Mouse (Mus musculus): ENCODE data around the gene Atxn1. TPM values are rescaled to one million over a fixed set of nuclear protein-coding genes. Genes with fewer than 3 reads are reported as not detected.

Atxn1 gene
- polyA plus RNA-seq, 1 experiment from 2014 or later = 5.3 TPM

GRCm38 (mm10) chr13:45936765-45937164 is 28.0 kb downstream of the Atxn1 start:
- no peaks in the 10 kb centered on the region for H3K27me3 ChIP-seq (replicated peaks; ENCODE audit: control insufficient read depth, insufficient read depth, low read length)
- no peak overlapping the region for H3K4me3 ChIP-seq (ENCODE audit: low read length)
- H3K27ac ChIP-seq (ENCODE audit: low read length) = no peak overlapping the region
- H3K9ac ChIP-seq (ENCODE audit: low read depth, low read length) = no peak overlapping the region
- peaks cover 2% of the 10 kb centered on the region; the same call in 1 of the 2 replicates for H3K9me3 ChIP-seq (ENCODE audit: control insufficient read depth, low read length)
- no peaks in the 10 kb centered on the region; the same call in 1 of the 2 replicates for H3K4me1 ChIP-seq (ENCODE audit: control insufficient read depth, insufficient read depth, low read length)
- no peak overlapping the region for H3K4me2 ChIP-seq (ENCODE audit: low read depth, low read length)
- ATAC-seq = no peak
- no peaks in the 10 kb centered on the region for H3K36me3 ChIP-seq (ENCODE audit: control insufficient read depth, insufficient read depth, low read length)

GRCm38 (mm10) chr13:45935798-45936197 is 29.0 kb downstream of the Atxn1 start:
- ATAC-seq = no peak
- no peaks in the 10 kb centered on the region; the same call in 1 of the 2 replicates for H3K4me1 ChIP-seq (ENCODE audit: control insufficient read depth, insufficient read depth, low read length)
- H3K4me3 ChIP-seq (ENCODE audit: low read length) = no peak overlapping the region
- H3K9me3 ChIP-seq (ENCODE audit: control insufficient read depth, low read length) = peaks cover 4% of the 10 kb centered on the region; the same call in 1 of the 2 replicates
- 77% methylated on average over 7 of the region's 7 CpGs for WGBS
- no peak overlapping the region for H3K4me2 ChIP-seq (ENCODE audit: low read depth, low read length)
- no peak overlapping the region for H3K27ac ChIP-seq (ENCODE audit: low read length)
- H3K27me3 ChIP-seq (replicated peaks; ENCODE audit: control insufficient read depth, insufficient read depth, low read length) = no peaks in the 10 kb centered on the region
- H3K9ac ChIP-seq (ENCODE audit: low read depth, low read length) = no peak overlapping the region
- H3K36me3 ChIP-seq (ENCODE audit: control insufficient read depth, insufficient read depth, low read length) = no peaks in the 10 kb centered on the region

GRCm38 (mm10) chr13:45934841-45935240 is 30.0 kb downstream of the Atxn1 start:
- Histone ChIP-seq H3K27ac (ENCODE audit: low read length) (no peak overlapping the region), H3K9ac (ENCODE audit: low read depth, low read length) (no peak overlapping the region), H3K4me2 (ENCODE audit: low read depth, low read length) (no peak overlapping the region), H3K9me3 (ENCODE audit: control insufficient read depth, low read length) (peaks cover 4% of the 10 kb centered on the region; the same call in 1 of the 2 replicates), H3K27me3 (replicated peaks; ENCODE audit: control insufficient read depth, insufficient read depth, low read length) (no peaks in the 10 kb centered on the region), H3K36me3 (ENCODE audit: control insufficient read depth, insufficient read depth, low read length) (no peaks in the 10 kb centered on the region), H3K4me1 (ENCODE audit: control insufficient read depth, insufficient read depth, low read length) (peaks cover under 1% of the 10 kb centered on the region), H3K4me3 (ENCODE audit: low read length) (no peak overlapping the region)
- WGBS = 61% methylated on average over 6 of the region's 6 CpGs
- ATAC-seq = no peak

- ATAC-seq = no peak
- Histone ChIP-seq H3K4me1 (ENCODE audit: control insufficient read depth, insufficient read depth, low read length) (peaks cover 4% of the 10 kb centered on the region), H3K27ac (ENCODE audit: low read length) (no peak overlapping the region), H3K4me2 (ENCODE audit: low read depth, low read length) (no peak overlapping the region), H3K9me3 (ENCODE audit: control insufficient read depth, low read length) (peaks cover 4% of the 10 kb centered on the region; the same call in 1 of the 2 replicates), H3K36me3 (ENCODE audit: control insufficient read depth, insufficient read depth, low read length) (no peaks in the 10 kb centered on the region), H3K9ac (ENCODE audit: low read depth, low read length) (no peak overlapping the region), H3K27me3 (replicated peaks; ENCODE audit: control insufficient read depth, insufficient read depth, low read length) (no peaks in the 10 kb centered on the region), H3K4me3 (ENCODE audit: low read length) (no peak overlapping the region)
- 76% methylated on average over 7 of the region's 7 CpGs for WGBS
These were observed 30.7 kb downstream of the Atxn1 start for GRCm38 (mm10) chr13:45934085-45934484.

- Histone ChIP-seq H3K9me3 (ENCODE audit: control insufficient read depth, low read length) (peaks cover 4% of the 10 kb centered on the region; the same call in 1 of the 2 replicates), H3K36me3 (ENCODE audit: control insufficient read depth, insufficient read depth, low read length) (no peaks in the 10 kb centered on the region), H3K4me3 (ENCODE audit: low read length) (no peak overlapping the region), H3K9ac (ENCODE audit: low read depth, low read length) (no peak overlapping the region), H3K4me2 (ENCODE audit: low read depth, low read length) (no peak overlapping the region), H3K4me1 (ENCODE audit: control insufficient read depth, insufficient read depth, low read length) (peaks cover 4% of the 10 kb centered on the region), H3K27ac (ENCODE audit: low read length) (no peak overlapping the region), H3K27me3 (replicated peaks; ENCODE audit: control insufficient read depth, insufficient read depth, low read length) (no peaks in the 10 kb centered on the region)
- ATAC-seq = no peak
- WGBS = 65% methylated on average over 8 of the region's 8 CpGs
These were observed 32.3 kb downstream of the Atxn1 start for GRCm38 (mm10) chr13:45932491-45932921.

GRCm38 (mm10) chr13:45931891-45932290 is 32.9 kb downstream of the Atxn1 start:
- H3K9ac ChIP-seq (ENCODE audit: low read depth, low read length) = no peak overlapping the region
- no peaks in the 10 kb centered on the region for H3K27me3 ChIP-seq (replicated peaks; ENCODE audit: control insufficient read depth, insufficient read depth, low read length)
- ATAC-seq = no peak
- no peak overlapping the region for H3K4me3 ChIP-seq (ENCODE audit: low read length)
- H3K4me1 ChIP-seq (ENCODE audit: control insufficient read depth, insufficient read depth, low read length) = peaks cover 4% of the 10 kb centered on the region
- H3K27ac ChIP-seq (ENCODE audit: low read length) = no peak overlapping the region
- peaks cover 4% of the 10 kb centered on the region; the same call in 1 of the 2 replicates for H3K9me3 ChIP-seq (ENCODE audit: control insufficient read depth, low read length)
- H3K36me3 ChIP-seq (ENCODE audit: control insufficient read depth, insufficient read depth, low read length) = no peaks in the 10 kb centered on the region
- H3K4me2 ChIP-seq (ENCODE audit: low read depth, low read length) = no peak overlapping the region
- WGBS = 62% methylated on average over 1 of the region's 1 CpGs

GRCm38 (mm10) chr13:45931215-45931614 is 33.6 kb downstream of the Atxn1 start:
- 81% methylated on average over 5 of the region's 5 CpGs for WGBS
- H3K9ac ChIP-seq (ENCODE audit: low read depth, low read length) = no peak overlapping the region
- H3K27ac ChIP-seq (ENCODE audit: low read length) = no peak overlapping the region
- no peaks in the 10 kb centered on the region for H3K27me3 ChIP-seq (replicated peaks; ENCODE audit: control insufficient read depth, insufficient read depth, low read length)
- H3K4me2 ChIP-seq (ENCODE audit: low read depth, low read length) = no peak overlapping the region
- H3K9me3 ChIP-seq (ENCODE audit: control insufficient read depth, low read length) = peaks cover 4% of the 10 kb centered on the region; the same call in 1 of the 2 replicates
- H3K4me3 ChIP-seq (ENCODE audit: low read length) = no peak overlapping the region
- H3K4me1 ChIP-seq (ENCODE audit: control insufficient read depth, insufficient read depth, low read length) = peaks cover 4% of the 10 kb centered on the region
- ATAC-seq = no peak
- H3K36me3 ChIP-seq (ENCODE audit: control insufficient read depth, insufficient read depth, low read length) = no peaks in the 10 kb centered on the region

- Histone ChIP-seq H3K27ac (ENCODE audit: low read length) (no peak overlapping the region), H3K9ac (ENCODE audit: low read depth, low read length) (no peak overlapping the region), H3K36me3 (ENCODE audit: control insufficient read depth, insufficient read depth, low read length) (no peaks in the 10 kb centered on the region), H3K4me1 (ENCODE audit: control insufficient read depth, insufficient read depth, low read length) (peaks cover 6% of the 10 kb centered on the region), H3K9me3 (ENCODE audit: control insufficient read depth, low read length) (peaks cover 4% of the 10 kb centered on the region; the same call in 1 of the 2 replicates), H3K4me2 (ENCODE audit: low read depth, low read length) (no peak overlapping the region), H3K4me3 (ENCODE audit: low read length) (no peak overlapping the region), H3K27me3 (replicated peaks; ENCODE audit: control insufficient read depth, insufficient read depth, low read length) (no peaks in the 10 kb centered on the region)
- ATAC-seq = no peak
- WGBS = 61% methylated on average over 5 of the region's 5 CpGs
These were observed 35.1 kb downstream of the Atxn1 start for GRCm38 (mm10) chr13:45929744-45930143.

- H3K4me1 ChIP-seq (ENCODE audit: control insufficient read depth, insufficient read depth, low read length) = peaks cover 11% of the 10 kb centered on the region
- no peaks in the 10 kb centered on the region for H3K36me3 ChIP-seq (ENCODE audit: control insufficient read depth, insufficient read depth, low read length)
- no peak overlapping the region for H3K9ac ChIP-seq (ENCODE audit: low read depth, low read length)
- H3K4me3 ChIP-seq (ENCODE audit: low read length) = no peak overlapping the region
- ATAC-seq = no peak
- WGBS = 85% methylated on average over 4 of the region's 4 CpGs
- no peaks in the 10 kb centered on the region for H3K9me3 ChIP-seq (ENCODE audit: control insufficient read depth, low read length)
- no peak overlapping the region for H3K4me2 ChIP-seq (ENCODE audit: low read depth, low read length)
- no peaks in the 10 kb centered on the region for H3K27me3 ChIP-seq (replicated peaks; ENCODE audit: control insufficient read depth, insufficient read depth, low read length)
- H3K27ac ChIP-seq (ENCODE audit: low read length) = no peak overlapping the region
These were observed 39.5 kb downstream of the Atxn1 start for GRCm38 (mm10) chr13:45925294-45925693.

- Histone ChIP-seq H3K4me2 (ENCODE audit: low read depth, low read length) (no peak overlapping the region), H3K9me3 (ENCODE audit: control insufficient read depth, low read length) (no peaks in the 10 kb centered on the region), H3K4me3 (ENCODE audit: low read length) (no peak overlapping the region), H3K9ac (ENCODE audit: low read depth, low read length) (no peak overlapping the region), H3K36me3 (ENCODE audit: control insufficient read depth, insufficient read depth, low read length) (no peaks in the 10 kb centered on the region), H3K27me3 (replicated peaks; ENCODE audit: control insufficient read depth, insufficient read depth, low read length) (no peaks in the 10 kb centered on the region), H3K4me1 (ENCODE audit: control insufficient read depth, insufficient read depth, low read length) (peaks cover 7% of the 10 kb centered on the region), H3K27ac (ENCODE audit: low read length) (no peak overlapping the region)
- ATAC-seq = no peak
- 67% methylated on average over 7 of the region's 7 CpGs for WGBS
These were observed 40.3 kb downstream of the Atxn1 start for GRCm38 (mm10) chr13:45924555-45924954.
